Mouse (Mus musculus): ENCODE measurements around the gene Sgsm3. TPM values are rescaled to one million over a fixed set of nuclear protein-coding genes. Genes with fewer than 3 reads are reported as not detected.

Gene Sgsm3
- polyA plus RNA-seq, 1 experiment from 2014 or later, result 38.8 TPM

DNA sequence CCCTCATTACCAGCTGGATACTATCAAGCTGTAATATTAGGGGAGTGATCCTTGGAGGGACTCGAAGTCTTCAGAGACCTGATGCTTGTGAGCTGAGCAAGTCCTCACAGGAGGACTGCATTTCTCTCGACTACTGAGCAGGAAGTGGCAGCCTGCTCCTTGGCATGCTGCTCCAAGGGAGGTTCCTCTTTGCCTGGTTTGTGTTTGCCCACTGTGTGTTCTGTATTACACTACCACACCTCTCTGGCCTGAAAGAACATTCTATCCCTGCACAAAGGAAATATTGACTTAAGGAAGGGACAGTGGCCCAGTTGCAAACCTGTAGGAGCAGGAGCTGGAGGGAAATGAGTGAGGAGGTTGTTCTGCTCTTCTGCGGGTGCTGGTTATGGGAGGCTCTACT lies 12.1 kb downstream of the Sgsm3 start:
- no peaks in the 10 kb centered on the region for H3K4me1 ChIP-seq
- H3K27ac ChIP-seq (replicated peaks), result no peak overlapping the region
- H3K27me3 ChIP-seq (ENCODE audit: low read depth, poor library complexity, severe bottlenecking), result no peaks in the 10 kb centered on the region
- no peaks in the 10 kb centered on the region for H3K9me3 ChIP-seq (replicated peaks)
- 82% methylated on average over 3 of the region's 3 CpGs for WGBS
- DNase-seq (ENCODE audit: low spot score), result no peak
- H3K36me3 ChIP-seq, result no peaks in the 10 kb centered on the region
- no peak overlapping the region for H3K4me3 ChIP-seq

DNA sequence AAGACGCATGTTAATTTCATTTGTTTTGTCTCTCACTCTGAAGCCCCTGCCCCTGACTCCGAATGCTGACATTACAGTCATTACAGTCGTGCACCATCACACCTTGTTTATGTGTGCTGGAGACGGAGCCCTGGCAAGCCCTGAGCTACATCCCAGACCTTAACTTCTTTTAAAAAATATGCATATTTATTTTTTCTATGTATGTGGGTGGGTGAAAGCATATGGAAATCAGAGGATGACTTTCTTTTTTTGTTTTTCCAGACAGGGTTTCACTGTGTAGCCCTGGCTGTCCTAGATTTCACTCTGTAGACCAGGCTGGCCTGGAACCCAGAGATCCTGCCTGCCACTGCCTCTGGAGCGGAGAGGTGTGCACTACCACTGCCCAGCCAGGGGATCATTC lies 17.4 kb downstream of the Sgsm3 start:
- Histone ChIP-seq H3K27me3 (ENCODE audit: low read depth, poor library complexity, severe bottlenecking) (no peaks in the 10 kb centered on the region), H3K9me3 (replicated peaks) (no peaks in the 10 kb centered on the region), H3K36me3 (no peaks in the 10 kb centered on the region), H3K27ac (replicated peaks) (no peak overlapping the region), H3K4me1 (no peaks in the 10 kb centered on the region), H3K4me3 (no peak overlapping the region)
- 84% methylated on average over 5 of the region's 5 CpGs for WGBS
- DNase-seq (ENCODE audit: low spot score), result no peak

DNA sequence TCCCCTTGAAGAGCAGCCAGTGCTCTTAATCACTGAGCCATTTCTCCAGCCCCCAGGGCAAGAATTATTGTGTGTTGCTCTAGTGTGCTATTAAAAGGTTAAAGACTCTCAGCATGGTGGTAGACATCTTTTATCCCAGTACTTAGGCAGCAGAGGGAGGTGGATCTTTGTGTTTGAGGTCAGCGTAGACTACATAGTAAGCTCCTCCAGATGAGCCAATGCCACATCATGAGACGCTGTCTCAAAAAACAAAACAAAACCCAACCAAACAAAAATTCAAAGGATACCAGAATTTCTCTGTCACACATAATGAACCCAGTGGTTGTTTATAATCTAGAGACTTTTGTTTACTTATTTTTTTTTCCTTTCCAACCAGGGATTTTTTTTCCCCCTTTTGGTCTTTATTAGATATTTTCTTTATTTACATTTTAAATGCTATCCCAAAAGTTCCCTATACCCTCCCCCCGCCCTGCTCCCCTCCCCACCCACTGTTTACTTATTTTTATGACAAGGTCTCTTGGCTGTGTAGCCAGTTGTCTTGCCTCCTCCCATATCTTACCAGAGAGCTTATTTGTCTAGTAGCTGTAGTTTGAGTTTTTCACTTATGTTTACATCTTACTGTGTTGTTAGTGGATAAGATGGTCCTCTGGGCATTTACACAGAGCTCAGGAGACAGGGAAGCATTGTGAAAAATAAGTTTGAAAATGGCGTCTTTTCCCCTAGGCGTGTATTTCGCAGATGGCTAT lies 18.7 kb downstream of the Sgsm3 start:
- Histone ChIP-seq H3K9me3 (replicated peaks) (no peaks in the 10 kb centered on the region), H3K36me3 (no peaks in the 10 kb centered on the region), H3K27me3 (ENCODE audit: low read depth, poor library complexity, severe bottlenecking) (no peaks in the 10 kb centered on the region), H3K4me3 (no peak overlapping the region), H3K4me1 (peaks cover 5% of the 10 kb centered on the region), H3K27ac (replicated peaks) (no peak overlapping the region)
- no peak for DNase-seq (ENCODE audit: low spot score)
- 85% methylated on average over 6 of the region's 6 CpGs for WGBS

DNA sequence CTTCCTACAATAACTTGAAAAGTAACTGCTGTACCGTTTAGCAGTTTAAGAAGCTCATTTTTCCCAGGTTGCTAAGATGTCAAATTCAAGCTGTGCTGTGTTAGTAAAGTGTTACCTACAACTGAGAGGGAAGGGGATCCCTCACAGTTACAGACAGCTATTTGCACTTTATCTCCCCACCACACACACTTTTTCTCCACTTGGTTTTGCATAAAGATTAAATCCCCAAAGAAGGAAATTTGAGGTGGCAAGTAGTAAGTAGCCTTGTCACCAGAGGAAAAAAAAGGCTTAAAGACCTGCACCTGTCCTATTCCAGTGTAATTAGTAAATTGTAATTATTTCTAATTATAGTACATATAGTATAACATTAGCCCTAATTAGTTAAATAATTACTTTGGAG lies 19.5 kb downstream of the Sgsm3 start:
- 76% methylated on average over 1 of the region's 1 CpGs for WGBS
- no peak for DNase-seq (ENCODE audit: low spot score)
- Histone ChIP-seq H3K36me3 (no peaks in the 10 kb centered on the region), H3K9me3 (replicated peaks) (no peaks in the 10 kb centered on the region), H3K27ac (replicated peaks) (no peak overlapping the region), H3K27me3 (ENCODE audit: low read depth, poor library complexity, severe bottlenecking) (no peaks in the 10 kb centered on the region), H3K4me1 (peaks cover 5% of the 10 kb centered on the region), H3K4me3 (no peak overlapping the region)

DNA sequence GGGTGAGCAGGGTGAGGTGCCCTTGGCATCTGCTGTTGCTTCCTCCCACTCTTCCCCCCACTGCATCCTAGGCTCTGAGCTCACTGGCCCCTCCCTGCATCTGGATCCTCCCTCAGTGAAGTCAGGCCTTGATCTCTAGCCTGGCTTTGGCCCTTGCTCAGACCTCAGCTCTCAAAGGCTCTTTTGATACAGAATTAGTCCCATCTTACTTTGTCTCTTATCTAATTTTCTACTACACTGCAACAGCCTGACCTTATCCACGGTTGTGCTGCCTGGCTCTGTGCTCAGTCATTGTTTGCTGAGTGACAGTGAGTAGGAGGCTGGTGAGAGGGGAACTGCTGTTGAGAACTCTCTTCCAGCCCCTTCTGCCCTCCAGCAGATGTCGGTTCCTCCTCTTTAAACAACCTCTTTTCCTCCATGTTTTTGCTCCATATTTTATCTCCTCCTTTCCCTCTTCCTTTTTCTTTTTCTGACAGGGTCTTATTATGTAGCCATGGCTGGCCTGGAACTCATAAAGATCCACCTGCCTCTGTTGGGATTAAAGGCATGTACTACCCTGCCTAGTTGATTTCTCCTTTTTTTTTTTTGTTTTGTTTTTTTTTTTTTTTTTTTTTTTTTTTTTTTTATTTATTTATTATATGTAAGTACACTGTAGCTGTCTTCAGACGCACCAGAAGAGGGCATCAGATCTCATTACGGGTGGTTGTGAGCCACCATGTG lies 23.0 kb downstream of the Sgsm3 start:
- Histone ChIP-seq H3K4me3 (no peak overlapping the region), H3K9me3 (replicated peaks) (no peaks in the 10 kb centered on the region), H3K4me1 (peaks cover 5% of the 10 kb centered on the region), H3K36me3 (peaks cover 11% of the 10 kb centered on the region), H3K27ac (replicated peaks) (no peak overlapping the region; the same call in 1 of the 2 replicates), H3K27me3 (ENCODE audit: low read depth, poor library complexity, severe bottlenecking) (no peaks in the 10 kb centered on the region)
- DNase-seq (ENCODE audit: low spot score), result no peak
- 62% methylated on average over 3 of the region's 4 CpGs for WGBS

DNA sequence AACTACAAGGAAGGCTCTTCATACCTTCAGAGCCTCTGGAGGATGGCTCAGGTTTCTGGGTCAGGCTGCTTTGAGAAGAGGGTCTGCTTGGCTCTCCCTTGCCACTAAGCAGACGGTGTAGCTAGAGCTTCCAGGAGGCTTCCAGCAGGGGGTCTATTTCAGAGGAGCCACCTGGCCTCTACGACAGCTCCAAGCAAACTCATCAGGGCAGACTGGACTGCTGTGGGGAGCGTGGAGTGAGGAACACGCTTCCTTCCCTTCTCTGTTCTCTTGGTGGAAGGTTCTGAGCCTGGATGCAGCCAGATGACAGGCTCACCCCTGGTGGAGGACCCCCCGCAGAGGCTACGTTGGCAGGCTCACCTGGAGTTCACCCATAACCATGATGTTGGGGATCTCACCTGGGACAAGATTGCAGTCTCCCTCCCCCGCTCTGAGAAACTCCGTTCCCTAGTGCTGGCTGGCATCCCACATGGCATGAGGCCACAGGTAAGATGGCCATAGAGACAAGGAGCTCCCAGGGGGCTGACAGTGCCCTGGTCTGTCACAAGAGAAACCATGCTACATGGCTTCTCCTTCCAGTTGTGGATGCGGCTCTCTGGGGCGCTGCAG lies 28.7 kb downstream of the Sgsm3 start:
- H3K36me3 ChIP-seq, result peaks cover 57% of the 10 kb centered on the region
- H3K9me3 ChIP-seq (replicated peaks), result no peaks in the 10 kb centered on the region
- no peak overlapping the region for H3K27ac ChIP-seq (replicated peaks)
- H3K27me3 ChIP-seq (ENCODE audit: low read depth, poor library complexity, severe bottlenecking), result no peaks in the 10 kb centered on the region
- WGBS, result 84% methylated on average over 10 of the region's 10 CpGs
- no peak overlapping the region for H3K4me3 ChIP-seq
- H3K4me1 ChIP-seq, result no peaks in the 10 kb centered on the region
- DNase-seq (ENCODE audit: low spot score), result no peak

DNA sequence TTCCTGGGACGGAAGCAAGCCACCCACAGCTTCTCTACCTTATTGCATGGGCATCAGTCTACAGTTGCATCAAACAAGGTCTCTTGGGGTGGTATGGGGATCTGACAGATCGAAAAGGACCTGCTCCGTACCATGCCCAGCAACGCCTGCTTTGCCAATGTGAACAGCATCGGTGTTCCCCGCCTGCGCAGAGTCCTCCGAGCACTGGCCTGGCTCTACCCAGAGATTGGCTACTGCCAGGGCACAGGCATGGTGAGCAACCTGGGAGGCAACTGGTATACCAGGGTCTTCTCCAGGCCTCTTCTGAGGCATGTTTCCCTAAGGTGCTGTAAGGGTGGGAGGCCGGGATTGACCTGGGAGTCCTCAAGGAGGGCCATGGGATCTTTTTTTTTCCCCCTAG lies 29.8 kb downstream of the Sgsm3 start:
- H3K9me3 ChIP-seq (replicated peaks), result no peaks in the 10 kb centered on the region
- no peak overlapping the region for H3K4me3 ChIP-seq
- WGBS, result 97% methylated on average over 9 of the region's 9 CpGs
- H3K36me3 ChIP-seq, result peaks cover 69% of the 10 kb centered on the region
- no peaks in the 10 kb centered on the region for H3K4me1 ChIP-seq
- H3K27ac ChIP-seq (replicated peaks), result no peak overlapping the region
- DNase-seq (ENCODE audit: low spot score), result no peak
- H3K27me3 ChIP-seq (ENCODE audit: low read depth, poor library complexity, severe bottlenecking), result no peaks in the 10 kb centered on the region

DNA sequence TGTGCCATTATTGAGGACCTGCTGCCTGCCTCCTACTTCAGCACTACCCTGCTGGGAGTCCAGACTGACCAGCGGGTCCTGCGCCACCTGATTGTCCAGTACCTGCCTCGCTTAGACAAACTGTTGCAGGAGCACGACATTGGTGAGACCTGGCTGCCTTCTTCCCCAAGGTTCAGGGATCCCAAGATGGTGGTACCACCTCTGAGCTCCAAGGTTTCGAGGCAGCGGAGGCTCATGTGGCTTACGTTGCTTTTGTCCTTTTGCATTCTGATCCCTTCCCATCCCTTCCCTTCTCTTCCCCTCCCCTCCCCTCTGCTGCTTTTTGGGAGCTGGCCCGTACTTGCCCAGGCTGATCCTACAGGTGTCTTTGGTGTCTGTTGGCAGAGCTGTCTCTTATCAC lies 30.3 kb downstream of the Sgsm3 start:
- no peaks in the 10 kb centered on the region for H3K9me3 ChIP-seq (replicated peaks)
- H3K4me1 ChIP-seq, result no peaks in the 10 kb centered on the region
- H3K27me3 ChIP-seq (ENCODE audit: low read depth, poor library complexity, severe bottlenecking), result no peaks in the 10 kb centered on the region
- WGBS, result 87% methylated on average over 8 of the region's 8 CpGs
- no peak overlapping the region for H3K27ac ChIP-seq (replicated peaks)
- DNase-seq (ENCODE audit: low spot score), result no peak
- H3K36me3 ChIP-seq, result peaks cover 72% of the 10 kb centered on the region
- H3K4me3 ChIP-seq, result no peak overlapping the region

DNA sequence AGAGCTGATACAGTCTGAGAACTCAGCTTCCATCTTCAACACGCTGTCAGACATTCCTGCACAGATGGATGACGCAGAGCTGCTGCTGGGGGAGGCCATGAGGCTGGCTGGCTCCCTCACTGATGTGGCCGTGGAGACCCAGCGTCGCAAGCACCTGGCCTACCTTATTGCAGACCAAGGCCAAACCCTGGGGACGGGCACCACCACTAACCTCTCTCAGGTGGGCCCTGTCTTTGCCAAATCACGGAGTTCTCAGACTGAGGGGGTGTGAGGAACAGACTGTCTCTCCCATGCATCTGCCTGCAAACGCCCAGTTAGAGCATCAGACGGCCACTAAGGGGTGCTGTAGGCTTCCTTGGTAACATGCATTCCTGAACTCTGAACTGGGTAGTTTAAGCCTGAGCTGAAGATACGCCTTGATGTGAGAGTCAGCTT lies 31.1 kb downstream of the Sgsm3 start:
- no peak overlapping the region for H3K4me3 ChIP-seq
- no peaks in the 10 kb centered on the region for H3K27me3 ChIP-seq (ENCODE audit: low read depth, poor library complexity, severe bottlenecking)
- H3K9me3 ChIP-seq (replicated peaks), result no peaks in the 10 kb centered on the region
- WGBS, result 63% methylated on average over 10 of the region's 10 CpGs
- no peaks in the 10 kb centered on the region for H3K4me1 ChIP-seq
- DNase-seq (ENCODE audit: low spot score), result no peak
- peaks cover 74% of the 10 kb centered on the region for H3K36me3 ChIP-seq
- 0 out of 2 replicates have a peak overlapping the region, but pooled peaks have one; percentile 9 for H3K27ac ChIP-seq (replicated peaks)

DNA sequence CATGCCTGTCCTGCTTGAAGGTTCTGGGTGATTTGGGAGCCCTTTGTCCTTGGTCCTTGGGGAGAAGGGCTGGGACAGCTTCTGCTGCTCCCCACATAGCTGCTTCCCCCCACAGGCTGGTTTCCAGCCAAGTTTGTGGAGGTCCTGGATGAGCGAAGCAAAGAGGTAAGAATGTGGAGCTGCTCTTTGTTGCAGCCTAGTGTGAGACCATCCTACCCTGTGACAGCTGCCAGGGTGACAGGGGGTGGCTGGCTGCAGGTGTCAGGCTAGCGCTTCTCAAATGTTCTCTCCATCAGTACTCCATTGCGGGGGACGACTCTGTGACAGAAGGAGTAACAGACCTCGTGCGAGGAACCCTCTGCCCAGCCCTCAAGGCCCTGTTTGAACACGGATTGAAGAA lies 32.5 kb downstream of the Sgsm3 start:
- WGBS, result 85% methylated on average over 7 of the region's 7 CpGs
- H3K36me3 ChIP-seq, result peaks cover 85% of the 10 kb centered on the region
- H3K27me3 ChIP-seq (ENCODE audit: low read depth, poor library complexity, severe bottlenecking), result no peaks in the 10 kb centered on the region
- H3K9me3 ChIP-seq (replicated peaks), result no peaks in the 10 kb centered on the region
- H3K27ac ChIP-seq (replicated peaks), result 0 out of 2 replicates have a peak overlapping the region, but pooled peaks have one; percentile 28
- H3K4me3 ChIP-seq, result no peak overlapping the region
- DNase-seq (ENCODE audit: low spot score), result no peak
- no peaks in the 10 kb centered on the region for H3K4me1 ChIP-seq

DNA sequence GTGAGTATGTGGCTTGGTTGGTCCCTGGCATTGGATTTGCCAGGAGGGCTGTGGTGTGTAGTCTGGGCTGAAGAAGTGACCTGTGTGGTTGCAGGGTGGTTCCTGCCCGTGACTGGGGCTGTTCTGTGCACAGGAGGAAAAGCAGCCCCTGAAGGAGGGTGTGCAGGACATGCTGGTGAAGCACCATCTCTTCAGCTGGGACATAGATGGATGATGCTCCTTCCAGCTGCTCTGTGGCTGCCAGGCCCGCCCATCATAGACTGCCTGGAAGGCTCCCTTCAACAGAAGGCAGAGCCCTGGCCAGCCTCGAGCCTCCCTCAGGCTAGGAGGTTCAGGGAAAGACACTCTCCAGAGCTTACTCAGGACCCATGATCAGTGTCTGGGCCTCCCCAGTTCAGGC lies 34.0 kb downstream of the Sgsm3 start:
- H3K4me3 ChIP-seq, result no peak overlapping the region
- H3K36me3 ChIP-seq, result peaks cover 95% of the 10 kb centered on the region
- H3K27ac ChIP-seq (replicated peaks), result no peak overlapping the region
- WGBS, result 81% methylated on average over 3 of the region's 3 CpGs
- no peak for DNase-seq (ENCODE audit: low spot score)
- H3K4me1 ChIP-seq, result no peaks in the 10 kb centered on the region
- H3K9me3 ChIP-seq (replicated peaks), result no peaks in the 10 kb centered on the region
- H3K27me3 ChIP-seq (ENCODE audit: low read depth, poor library complexity, severe bottlenecking), result no peaks in the 10 kb centered on the region

DNA sequence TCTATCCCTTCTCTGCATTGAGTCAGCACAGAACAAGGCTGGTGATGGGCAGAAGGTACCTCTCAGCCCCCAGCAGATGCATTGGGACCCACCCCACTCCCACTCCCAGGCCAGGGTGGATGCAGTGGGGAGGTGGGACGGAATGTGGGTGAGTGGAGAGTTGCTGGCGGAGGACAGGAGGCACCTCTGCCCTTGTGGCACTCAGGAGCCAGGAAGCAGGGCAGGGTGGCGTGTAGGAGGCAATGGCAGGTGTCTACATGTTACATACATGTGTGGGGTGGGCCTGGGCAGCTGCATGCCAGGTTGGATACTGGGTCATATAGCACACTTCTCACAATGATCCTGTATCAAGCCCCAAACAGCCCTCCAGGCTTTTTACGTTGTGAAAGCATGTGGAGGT lies 34.8 kb downstream of the Sgsm3 start:
- Histone ChIP-seq H3K36me3 (peaks cover 97% of the 10 kb centered on the region), H3K9me3 (replicated peaks) (no peaks in the 10 kb centered on the region), H3K27me3 (ENCODE audit: low read depth, poor library complexity, severe bottlenecking) (no peaks in the 10 kb centered on the region), H3K4me1 (no peaks in the 10 kb centered on the region), H3K4me3 (no peak overlapping the region), H3K27ac (replicated peaks) (no peak overlapping the region)
- WGBS, result 92% methylated on average over 4 of the region's 4 CpGs
- no peak for DNase-seq (ENCODE audit: low spot score)

DNA sequence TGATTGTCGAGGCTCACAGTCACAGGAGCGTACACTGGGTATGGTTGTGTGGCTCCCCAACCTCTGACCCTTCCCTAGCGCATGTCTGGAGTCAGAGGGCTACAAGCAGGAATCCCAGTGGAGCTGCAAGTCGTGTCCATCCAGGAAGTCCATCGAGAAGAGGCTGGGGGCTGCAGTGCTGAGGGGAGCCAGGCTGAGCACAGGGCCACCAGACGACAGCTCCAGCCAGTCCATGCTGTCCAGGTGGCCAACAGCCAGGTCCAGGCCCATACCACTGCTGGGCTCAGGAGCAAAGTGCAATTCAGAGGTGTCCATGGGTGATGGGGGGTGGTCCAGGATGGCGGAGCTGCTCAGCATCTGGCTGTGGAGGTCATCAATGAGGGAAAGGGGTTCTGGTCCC lies 35.6 kb downstream of the Sgsm3 start:
- Histone ChIP-seq H3K36me3 (peaks cover 99% of the 10 kb centered on the region), H3K4me1 (no peaks in the 10 kb centered on the region), H3K27ac (replicated peaks) (no peak overlapping the region), H3K9me3 (replicated peaks) (no peaks in the 10 kb centered on the region), H3K27me3 (ENCODE audit: low read depth, poor library complexity, severe bottlenecking) (no peaks in the 10 kb centered on the region), H3K4me3 (no peak overlapping the region)
- DNase-seq (ENCODE audit: low spot score), result no peak
- WGBS, result 88% methylated on average over 7 of the region's 7 CpGs

All from midbrain, embryonic 10.5 days (tissue).